Mouse (Mus musculus): ENCODE data around the gene Dst.

DNA sequence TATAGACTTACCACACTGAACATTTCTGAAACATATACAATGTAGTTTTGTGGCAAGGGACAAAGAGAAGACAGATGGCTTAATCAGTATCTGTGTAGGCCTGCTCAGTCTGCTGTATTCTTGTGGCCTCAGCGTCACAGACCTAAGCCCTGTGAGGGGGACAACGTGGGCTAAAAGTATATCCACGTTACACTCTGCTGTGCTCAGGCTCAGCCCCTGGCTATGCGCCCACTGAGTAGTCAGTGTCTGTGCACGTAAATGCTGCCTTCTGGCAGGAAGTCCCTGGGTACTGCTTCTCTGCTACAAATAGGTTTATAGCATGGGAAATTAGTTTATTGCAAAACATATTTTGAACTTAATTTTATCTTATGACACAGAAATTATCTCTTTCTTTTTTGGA lies 186.3 kb downstream of the Dst start:
- TF ChIP-seq CTCF (IDR thresholded peaks at IDR 0.05; ENCODE audit: low read depth) (no peak), EP300 (IDR thresholded peaks at IDR 0.05; ENCODE audit: low read depth) (no peak)

All from liver, embryonic 14.5 days (tissue).